Mouse (Mus musculus) stomach, embryonic 15.5 days (tissue): Measurements from ENCODE around the gene Vti1a. TPM values are rescaled to one million over a fixed set of nuclear protein-coding genes. Genes with fewer than 3 reads are reported as not detected.

Experiments used
- ATAC-seq: fragments of 200-750 bp; cut with Nextera tagmentation; 2 replicates; pipeline ENCODE4 v1.8.0; 2017; ENCODE audit warnings: low read depth, moderate number of reproducible peaks, moderate TSS enrichment; ENCODE audit not compliant: insufficient read depth, low FRiP score
- H3K27ac ChIP-seq: fragments of 300-500 bp; sonication (generic); 2 replicates; pipeline ENCODE4 v1.5.1; 2015; ENCODE audit warnings: mild to moderate bottlenecking, inconsistent platforms
- H3K27me3 ChIP-seq: fragments of 300-500 bp; sonication (generic); replicated peaks from 2 replicates; pipeline ENCODE4 v1.6.1; 2015; ENCODE audit warnings: inconsistent platforms
- H3K36me3 ChIP-seq: fragments of 300-500 bp; sonication (generic); 2 replicates; pipeline ENCODE4 v1.6.1; 2015; ENCODE audit warnings: inconsistent platforms
- H3K4me1 ChIP-seq: fragments of 300-500 bp; sonication (generic); 2 replicates; pipeline ENCODE4 v1.6.1; 2015; ENCODE audit warnings: inconsistent platforms
- H3K4me2 ChIP-seq: fragments of 300-500 bp; sonication (generic); 2 replicates; pipeline ENCODE4 v1.6.1; 2015; ENCODE audit warnings: mild to moderate bottlenecking, inconsistent platforms
- H3K4me3 ChIP-seq: fragments of 300-500 bp; sonication (generic); replicated peaks from 2 replicates; pipeline ENCODE4 v1.5.1; 2015; ENCODE audit warnings: inconsistent platforms
- H3K9ac ChIP-seq: fragments of 300-500 bp; sonication (generic); 2 replicates; pipeline ENCODE4 v1.6.1; 2015; ENCODE audit warnings: inconsistent platforms
- H3K9me3 ChIP-seq: fragments of 300-500 bp; sonication (generic); 2 replicates; pipeline ENCODE4 v1.6.1; 2016; ENCODE audit warnings: inconsistent platforms
- WGBS: fragments of 180-500 bp; shearing (Covaris S2); methylation state at CpG from one replicate; pipeline ENCODE4 v1.1.7; 2015; 5-methylcytosine and 5-hydroxymethylcytosine counted together
- polyA plus RNA-seq: library from polyadenylated mRNA; unstranded; fragments of >200 nt; fragmentation: Nextera tagmentation; extraction: Ambion mirVana; gene quantifications from 2 replicates; pipeline ENCODE4 v1.2.1, GENCODE M21; 2015

Gene Vti1a
- polyA plus RNA-seq, 1 experiment from 2014 or later, result 23.5 TPM

- no peak overlapping the region for H3K4me3 ChIP-seq
- no peak overlapping the region for H3K9ac ChIP-seq
- no peaks in the 10 kb centered on the region for H3K27me3 ChIP-seq
- H3K4me2 ChIP-seq, result no peak overlapping the region
- ATAC-seq, result no peak
- no peaks in the 10 kb centered on the region for H3K36me3 ChIP-seq
- H3K9me3 ChIP-seq, result no peaks in the 10 kb centered on the region
- 35% methylated on average over 4 of the region's 4 CpGs for WGBS
- no peak overlapping the region for H3K27ac ChIP-seq
- H3K4me1 ChIP-seq, result peaks cover 17% of the 10 kb centered on the region; the same call in 1 of the 2 replicates
Observed at GRCm38 (mm10) chr19:55501985-55502384, 185.9 kb downstream of the Vti1a start.

- H3K36me3 ChIP-seq, result no peaks in the 10 kb centered on the region
- no peak overlapping the region for H3K4me3 ChIP-seq
- H3K9ac ChIP-seq, result no peak overlapping the region
- no peak overlapping the region for H3K27ac ChIP-seq
- 62% methylated on average over 4 of the region's 4 CpGs for WGBS
- H3K4me2 ChIP-seq, result no peak overlapping the region
- no peak for ATAC-seq
- H3K27me3 ChIP-seq, result no peaks in the 10 kb centered on the region
- no peaks in the 10 kb centered on the region for H3K9me3 ChIP-seq
- H3K4me1 ChIP-seq, result peaks cover 16% of the 10 kb centered on the region; the same call in 1 of the 2 replicates
Observed at GRCm38 (mm10) chr19:55503771-55504170, 187.7 kb downstream of the Vti1a start.

DNA sequence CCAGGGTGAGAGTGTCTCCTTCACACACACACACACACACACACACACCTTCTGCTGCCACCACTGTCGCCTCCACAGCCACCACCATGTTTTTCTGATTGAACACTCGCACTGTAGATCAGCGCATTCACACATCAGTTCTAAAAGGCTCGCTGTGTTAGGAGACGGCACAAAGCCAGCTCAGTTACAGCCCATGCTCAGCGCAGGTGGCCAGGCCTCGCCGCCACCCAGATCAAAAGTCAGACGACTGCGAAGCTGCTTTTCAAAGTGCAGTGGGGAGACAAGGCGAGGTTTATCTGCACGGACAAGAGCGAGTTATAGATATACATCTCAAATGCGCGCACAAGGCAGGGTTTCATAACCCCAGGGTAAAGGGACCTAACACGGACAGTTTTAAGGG, 191.7 kb downstream of the Vti1a start:
- H3K4me3 ChIP-seq, result no peak overlapping the region
- no peak for ATAC-seq
- no peaks in the 10 kb centered on the region for H3K27me3 ChIP-seq
- H3K36me3 ChIP-seq, result no peaks in the 10 kb centered on the region
- no peak overlapping the region for H3K27ac ChIP-seq
- 0 out of 2 replicates have a peak, but pooled peaks cover 9% of the 10 kb centered on the region for H3K4me1 ChIP-seq
- 63% methylated on average over 16 of the region's 16 CpGs for WGBS
- H3K9ac ChIP-seq, result no peak overlapping the region
- no peak overlapping the region for H3K4me2 ChIP-seq
- no peaks in the 10 kb centered on the region for H3K9me3 ChIP-seq

- 82% methylated on average over 4 of the region's 4 CpGs for WGBS
Observed at GRCm38 (mm10) chr19:55508239-55508638, 192.1 kb downstream of the Vti1a start.

DNA sequence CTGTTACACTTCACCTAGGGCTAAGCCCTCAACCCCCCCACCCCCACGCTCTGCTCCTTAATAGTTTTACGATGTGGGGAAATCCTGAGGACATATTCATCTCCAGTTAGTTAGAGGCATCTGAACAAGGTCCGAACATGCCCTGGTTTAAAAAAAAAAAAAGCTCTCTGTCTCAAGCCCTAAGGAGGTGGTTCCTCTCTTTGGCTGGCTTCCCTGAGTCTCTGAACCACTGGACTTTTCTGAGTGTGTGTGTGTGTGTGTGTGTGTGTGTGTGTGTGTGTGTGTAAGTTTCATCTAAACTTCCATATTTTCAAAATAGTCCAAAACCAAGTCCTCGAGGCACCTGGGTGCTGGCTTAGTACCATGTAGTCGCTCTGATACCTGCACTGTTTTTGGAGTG, 192.9 kb downstream of the Vti1a start:
- Histone ChIP-seq H3K9ac (no peak overlapping the region), H3K27me3 (no peaks in the 10 kb centered on the region), H3K4me1 (no peaks in the 10 kb centered on the region), H3K4me2 (no peak overlapping the region), H3K36me3 (no peaks in the 10 kb centered on the region), H3K27ac (no peak overlapping the region), H3K9me3 (no peaks in the 10 kb centered on the region), H3K4me3 (no peak overlapping the region)
- no peak for ATAC-seq
- 75% methylated on average over 5 of the region's 5 CpGs for WGBS

More at GRCm38 (mm10) chr19:55508239-55508638, 192.1 kb downstream of the Vti1a start:
- H3K9me3 ChIP-seq, result no peaks in the 10 kb centered on the region
- H3K9ac ChIP-seq, result no peak overlapping the region
- H3K4me1 ChIP-seq, result 0 out of 2 replicates have a peak, but pooled peaks cover 5% of the 10 kb centered on the region
- no peak for ATAC-seq
- H3K27me3 ChIP-seq, result no peaks in the 10 kb centered on the region
- no peaks in the 10 kb centered on the region for H3K36me3 ChIP-seq
- H3K4me3 ChIP-seq, result no peak overlapping the region
- no peak overlapping the region for H3K4me2 ChIP-seq
- H3K27ac ChIP-seq, result no peak overlapping the region

- H3K9me3 ChIP-seq, result no peaks in the 10 kb centered on the region
- H3K27me3 ChIP-seq, result no peaks in the 10 kb centered on the region
- no peaks in the 10 kb centered on the region for H3K4me1 ChIP-seq
- H3K4me3 ChIP-seq, result no peak overlapping the region
- no peak for ATAC-seq
- no peaks in the 10 kb centered on the region for H3K36me3 ChIP-seq
- WGBS, result 86% methylated on average over 8 of the region's 8 CpGs
- H3K9ac ChIP-seq, result no peak overlapping the region
- H3K4me2 ChIP-seq, result no peak overlapping the region
- no peak overlapping the region for H3K27ac ChIP-seq
Observed at GRCm38 (mm10) chr19:55509618-55510017, 193.5 kb downstream of the Vti1a start.

GRCm38 (mm10) chr19:55513941-55514340, 197.8 kb downstream of the Vti1a start:
- no peak overlapping the region for H3K4me2 ChIP-seq
- H3K4me3 ChIP-seq, result no peak overlapping the region
- no peak for ATAC-seq
- H3K9ac ChIP-seq, result no peak overlapping the region
- H3K27me3 ChIP-seq, result no peaks in the 10 kb centered on the region
- no peak overlapping the region for H3K27ac ChIP-seq
- no peaks in the 10 kb centered on the region for H3K36me3 ChIP-seq
- H3K4me1 ChIP-seq, result no peaks in the 10 kb centered on the region
- no peaks in the 10 kb centered on the region for H3K9me3 ChIP-seq
- WGBS, result 67% methylated on average over 4 of the region's 4 CpGs

DNA sequence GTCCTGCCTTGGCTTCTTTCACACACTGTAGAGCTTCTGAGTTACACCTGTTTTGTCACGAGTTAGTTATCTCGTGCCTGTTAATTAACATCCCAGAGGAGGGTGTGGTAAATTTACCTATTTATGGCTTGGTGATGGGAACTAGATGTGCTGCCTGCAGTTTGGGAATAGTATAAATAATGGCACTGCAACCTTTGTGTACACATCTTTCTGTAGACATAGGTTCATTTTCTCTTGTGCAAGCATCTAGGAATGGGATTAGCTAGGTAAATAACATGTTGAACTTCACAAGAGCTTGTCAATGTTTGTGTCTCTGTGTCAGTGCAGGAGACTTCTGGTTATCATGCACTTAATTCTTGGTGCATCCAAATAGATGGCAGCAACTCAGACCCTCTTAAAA, 204.1 kb downstream of the Vti1a start:
- no peaks in the 10 kb centered on the region for H3K9me3 ChIP-seq
- no peaks in the 10 kb centered on the region for H3K27me3 ChIP-seq
- H3K36me3 ChIP-seq, result no peaks in the 10 kb centered on the region
- WGBS, result 53% methylated on average over 2 of the region's 2 CpGs
- H3K27ac ChIP-seq, result no peak overlapping the region
- no peak overlapping the region for H3K4me3 ChIP-seq
- no peak overlapping the region for H3K4me2 ChIP-seq
- H3K9ac ChIP-seq, result no peak overlapping the region
- ATAC-seq, result no peak
- H3K4me1 ChIP-seq, result no peaks in the 10 kb centered on the region

- 84% methylated on average over 9 of the region's 9 CpGs for WGBS
Observed at GRCm38 (mm10) chr19:55523340-55523739, 207.2 kb downstream of the Vti1a start.

DNA sequence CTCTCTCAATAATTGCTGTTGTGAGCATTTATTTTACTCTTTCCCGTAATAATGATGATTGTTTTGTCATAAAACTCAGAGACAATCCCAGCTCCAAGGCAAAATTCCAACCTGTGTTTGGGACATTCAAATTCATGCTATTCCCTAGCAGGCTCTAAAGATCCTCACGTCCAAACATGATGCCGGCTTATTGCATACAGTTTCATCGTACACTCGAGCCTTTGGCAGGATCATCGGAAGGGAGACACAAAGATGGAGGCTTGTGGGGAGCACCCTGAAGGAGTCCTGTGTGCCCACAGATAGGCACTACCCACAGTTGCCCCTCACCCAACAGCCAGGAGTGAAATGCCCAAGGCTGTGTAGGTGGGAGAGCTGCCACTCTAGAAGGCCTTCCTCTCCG, 208.3 kb downstream of the Vti1a start:
- Histone ChIP-seq H3K4me1 (no peaks in the 10 kb centered on the region), H3K4me3 (no peak overlapping the region), H3K27me3 (no peaks in the 10 kb centered on the region), H3K9me3 (no peaks in the 10 kb centered on the region), H3K27ac (no peak overlapping the region), H3K9ac (no peak overlapping the region), H3K36me3 (no peaks in the 10 kb centered on the region), H3K4me2 (no peak overlapping the region)
- 88% methylated on average over 7 of the region's 7 CpGs for WGBS
- no peak for ATAC-seq

More at GRCm38 (mm10) chr19:55523340-55523739, 207.2 kb downstream of the Vti1a start:
- Histone ChIP-seq H3K4me2 (no peak overlapping the region), H3K9me3 (no peaks in the 10 kb centered on the region), H3K4me3 (no peak overlapping the region), H3K27ac (no peak overlapping the region), H3K9ac (no peak overlapping the region), H3K27me3 (no peaks in the 10 kb centered on the region), H3K4me1 (no peaks in the 10 kb centered on the region), H3K36me3 (no peaks in the 10 kb centered on the region)
- ATAC-seq, result no peak

DNA sequence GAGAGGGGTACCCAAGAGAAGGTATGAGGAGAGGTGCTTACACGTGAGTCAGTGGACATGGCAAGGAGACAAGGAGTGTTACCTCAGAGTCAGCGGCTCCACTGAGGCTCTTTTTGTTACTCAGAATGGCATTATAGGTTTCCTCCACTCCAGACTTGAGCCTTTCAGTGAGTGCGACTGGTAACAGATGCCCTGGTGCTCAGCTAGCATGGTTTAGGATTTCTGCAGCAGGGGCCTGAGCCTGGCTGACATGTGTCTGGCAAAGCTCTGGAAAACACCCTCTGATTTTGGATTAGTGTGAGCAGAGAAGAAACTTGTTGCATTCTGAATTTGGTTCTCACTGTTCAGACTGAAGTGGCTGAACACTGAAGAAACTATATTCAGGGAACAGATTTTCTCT, 209.0 kb downstream of the Vti1a start:
- no peaks in the 10 kb centered on the region for H3K9me3 ChIP-seq
- ATAC-seq, result no peak
- no peak overlapping the region for H3K4me3 ChIP-seq
- no peak overlapping the region for H3K9ac ChIP-seq
- no peaks in the 10 kb centered on the region for H3K36me3 ChIP-seq
- H3K27ac ChIP-seq, result no peak overlapping the region
- H3K4me2 ChIP-seq, result no peak overlapping the region
- H3K27me3 ChIP-seq, result no peaks in the 10 kb centered on the region
- 65% methylated on average over 3 of the region's 3 CpGs for WGBS
- H3K4me1 ChIP-seq, result no peaks in the 10 kb centered on the region

DNA sequence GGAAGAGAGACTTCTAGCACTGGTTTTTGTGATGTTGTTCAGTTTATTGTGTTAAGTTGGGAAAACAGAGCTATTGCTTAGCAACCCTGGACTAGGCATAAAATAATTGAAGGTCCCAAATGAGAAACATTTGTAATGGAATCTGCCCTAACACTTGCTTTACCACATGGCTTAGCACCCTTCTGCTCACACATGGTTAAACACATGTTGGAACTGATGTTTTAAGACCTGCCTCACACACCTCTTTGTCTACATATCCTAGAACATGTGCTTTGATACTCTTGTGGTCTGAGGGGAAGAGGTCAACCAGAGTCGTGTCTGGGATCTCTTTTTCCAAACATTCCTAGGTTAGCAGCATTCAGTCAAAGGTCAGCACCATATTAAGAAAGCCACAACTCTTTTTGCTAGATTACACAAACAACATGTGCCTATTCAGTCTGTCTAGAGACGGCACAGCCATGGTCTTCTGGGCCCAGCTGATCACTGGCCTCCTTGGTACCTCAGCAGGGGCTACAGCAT, 210.7 kb downstream of the Vti1a start:
- no peaks in the 10 kb centered on the region for H3K36me3 ChIP-seq
- no peak overlapping the region for H3K9ac ChIP-seq
- H3K4me3 ChIP-seq, result no peak overlapping the region
- WGBS, result 34% methylated on average over 2 of the region's 2 CpGs
- no peaks in the 10 kb centered on the region for H3K9me3 ChIP-seq
- H3K27ac ChIP-seq, result no peak overlapping the region
- no peaks in the 10 kb centered on the region for H3K27me3 ChIP-seq
- no peaks in the 10 kb centered on the region for H3K4me1 ChIP-seq
- H3K4me2 ChIP-seq, result no peak overlapping the region
- no peak for ATAC-seq

GRCm38 (mm10) chr19:55530041-55530440, 213.9 kb downstream of the Vti1a start:
- no peaks in the 10 kb centered on the region for H3K36me3 ChIP-seq
- no peak overlapping the region for H3K27ac ChIP-seq
- H3K4me3 ChIP-seq, result no peak overlapping the region
- H3K4me1 ChIP-seq, result no peaks in the 10 kb centered on the region
- no peaks in the 10 kb centered on the region for H3K9me3 ChIP-seq
- 73% methylated on average over 3 of the region's 3 CpGs for WGBS
- H3K27me3 ChIP-seq, result no peaks in the 10 kb centered on the region
- ATAC-seq, result no peak
- no peak overlapping the region for H3K4me2 ChIP-seq
- H3K9ac ChIP-seq, result no peak overlapping the region
